Comparison of ENCODE assay signal across 15 mouse cellular contexts in the genomic region with DNA sequence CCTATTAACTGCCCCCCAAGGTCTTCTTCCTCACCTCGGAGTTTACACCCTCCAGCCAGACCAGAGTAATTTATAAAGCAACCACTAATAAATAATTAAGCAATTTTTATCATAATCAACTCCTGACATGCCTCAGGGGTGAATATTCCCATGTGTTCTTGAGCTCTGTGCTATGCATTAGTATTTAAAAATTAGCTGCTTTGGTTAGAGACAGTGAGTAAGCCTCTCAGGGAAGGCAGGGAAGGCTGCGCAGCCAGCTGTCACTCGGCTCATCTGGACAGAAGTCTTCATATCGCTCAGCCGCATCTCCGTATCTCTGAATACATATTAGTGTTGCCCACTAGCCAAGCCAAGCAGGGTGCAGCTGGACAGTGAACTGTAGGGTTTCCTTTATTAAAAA. TPM values are rescaled to one million over a fixed set of nuclear protein-coding genes. Genes with fewer than 3 reads are reported as not detected.
"Had no signal": no experiment of that assay in that cellular context is flagged by ENCODE, and none has a peak within 500 bp of the region (broad histone marks: within the 10 kb centered on the region; RNA-seq: fewer than 3 reads in every experiment).

No protein-coding gene starts in this region.

- H3K4me2 ChIP-seq: liver, embryonic 11.5 days; liver, embryonic 15.5 days had no signal

- DNase-seq: kidney, adult 8-10 months; kidney, postnatal 36 days; lung, adult 2 months; lung, postnatal 36 days; right cerebral cortex, postnatal 4 days; spleen, adult 18-20 months; thymus, adult 18-20 months; thymus, postnatal 14 days had no signal

- H3K4me3 ChIP-seq: layer of hippocampus, adult 2 months; liver, embryonic 15.5 days; myocyte had no signal

- H3K4me1 ChIP-seq: liver, embryonic 15.5 days had no signal

- H3K9ac ChIP-seq: liver, embryonic 15.5 days had no signal

- H3K9me3 ChIP-seq: liver, embryonic 15.5 days had no signal

- H3K36me3 ChIP-seq: liver, embryonic 15.5 days had no signal

- H3K27ac ChIP-seq: layer of hippocampus, adult 2 months; liver, embryonic 15.5 days had no signal

- ATAC-seq: intestine, postnatal 0 days; lung, postnatal 0 days had no signal

- H3K27me3 ChIP-seq: liver, embryonic 15.5 days had no signal

RNA-seq across cellular contexts. Expression of a gene that starts 50.8 kb away (rescaled TPM):
- total RNA-seq: neutrophil, adult 5-6 weeks had no signal
